Mouse (Mus musculus): ENCODE measurements at regions not wholly inside any gene's neighbourhood (a gene's known extent, or its start where the extent isn't known, plus 50 kb on each side); places are given as distances from the start of the nearest gene placed in this dataset.

DNA sequence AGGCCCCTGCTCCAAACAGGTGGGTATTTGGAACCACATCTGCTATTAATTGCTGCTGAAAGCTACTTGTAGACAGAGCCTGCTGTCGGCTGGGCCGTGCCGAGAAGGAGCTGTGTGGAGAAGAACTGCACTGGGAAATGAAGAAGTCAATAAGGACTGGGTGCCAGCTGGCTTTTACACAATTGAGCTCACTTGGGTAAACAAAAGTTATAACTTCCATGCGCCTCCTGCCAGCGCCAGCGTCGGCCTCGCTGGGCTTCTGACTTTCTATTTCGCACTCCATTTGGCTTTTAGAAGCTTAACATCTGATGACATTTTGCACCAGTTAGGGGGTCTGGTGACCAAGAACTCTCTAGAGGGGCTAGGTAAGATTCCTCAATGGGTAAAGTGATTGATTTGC lies 114.2 kb downstream of the Fam114a2 start:
- no peak for DNase-seq (ENCODE audit: low spot score)
- no peaks in the 10 kb centered on the region for H3K9me3 ChIP-seq (ENCODE audit: control insufficient read depth, low read length)
- no peak for ATAC-seq (replicated peaks; ENCODE audit: low FRiP score)
- no peaks in the 10 kb centered on the region for H3K27me3 ChIP-seq (ENCODE audit: control insufficient read depth, insufficient read depth, low read length)
- H3K4me1 ChIP-seq (replicated peaks; ENCODE audit: control insufficient read depth, insufficient read depth, low read length), result no peaks in the 10 kb centered on the region
- H3K4me3 ChIP-seq (ENCODE audit: low read depth, low read length), result no peak overlapping the region
- H3K36me3 ChIP-seq (ENCODE audit: control insufficient read depth, insufficient read depth, low read length), result no peaks in the 10 kb centered on the region
- WGBS, result 82% methylated on average over 9 of the region's 9 CpGs
- no peak overlapping the region for H3K27ac ChIP-seq (ENCODE audit: low read depth, low read length)
- no peak overlapping the region for H3K9ac ChIP-seq (ENCODE audit: low read length)
- no peak overlapping the region for H3K4me2 ChIP-seq (ENCODE audit: low read depth, low read length, severe bottlenecking)

- WGBS, result 63% methylated on average over 2 of the region's 2 CpGs
- no peak overlapping the region for H3K4me3 ChIP-seq (ENCODE audit: low read depth, low read length)
- no peak overlapping the region for H3K27ac ChIP-seq (ENCODE audit: low read depth, low read length)
- H3K4me2 ChIP-seq (ENCODE audit: low read depth, low read length, severe bottlenecking), result no peak overlapping the region
- no peak overlapping the region for H3K9ac ChIP-seq (ENCODE audit: low read length)
- H3K9me3 ChIP-seq (ENCODE audit: control insufficient read depth, low read length), result no peaks in the 10 kb centered on the region
- DNase-seq (ENCODE audit: low spot score) (no peak), ATAC-seq (replicated peaks; ENCODE audit: low FRiP score) (no peak)
- H3K27me3 ChIP-seq (ENCODE audit: control insufficient read depth, insufficient read depth, low read length), result no peaks in the 10 kb centered on the region
- no peaks in the 10 kb centered on the region for H3K36me3 ChIP-seq (ENCODE audit: control insufficient read depth, insufficient read depth, low read length)
- no peaks in the 10 kb centered on the region for H3K4me1 ChIP-seq (replicated peaks; ENCODE audit: control insufficient read depth, insufficient read depth, low read length)
Measured at GRCm38 (mm10) chr11:57401610-57402009, 116.8 kb downstream of the Fam114a2 start.

DNA sequence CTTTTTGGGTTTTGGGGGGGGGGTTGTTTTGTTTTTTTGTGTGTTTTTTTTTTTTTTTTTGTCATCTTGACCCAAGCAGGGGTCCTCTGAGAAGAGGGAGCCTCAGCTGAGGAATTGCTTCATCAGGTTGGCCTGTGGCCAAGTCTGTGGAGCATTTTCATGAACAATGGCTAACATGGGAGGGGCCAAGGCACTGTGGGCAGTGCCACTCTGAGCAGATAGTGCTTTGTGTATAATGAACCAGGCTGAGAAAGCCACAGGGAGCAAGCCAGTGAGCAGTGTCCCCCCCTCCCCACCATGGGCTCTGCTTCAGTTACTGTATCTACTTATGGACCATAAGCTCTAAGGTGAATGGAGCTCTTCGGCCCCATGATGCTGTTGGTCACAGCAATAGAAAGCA lies 119.1 kb downstream of the Fam114a2 start:
- Histone ChIP-seq H3K9ac (ENCODE audit: low read length) (no peak overlapping the region), H3K9me3 (ENCODE audit: control insufficient read depth, low read length) (no peaks in the 10 kb centered on the region), H3K4me2 (ENCODE audit: low read depth, low read length, severe bottlenecking) (no peak overlapping the region), H3K4me3 (ENCODE audit: low read depth, low read length) (no peak overlapping the region), H3K27me3 (ENCODE audit: control insufficient read depth, insufficient read depth, low read length) (no peaks in the 10 kb centered on the region), H3K36me3 (ENCODE audit: control insufficient read depth, insufficient read depth, low read length) (no peaks in the 10 kb centered on the region), H3K27ac (ENCODE audit: low read depth, low read length) (no peak overlapping the region), H3K4me1 (replicated peaks; ENCODE audit: control insufficient read depth, insufficient read depth, low read length) (no peaks in the 10 kb centered on the region)
- 97% methylated on average over 1 of the region's 1 CpGs for WGBS
- DNase-seq (ENCODE audit: low spot score) (no peak), ATAC-seq (replicated peaks; ENCODE audit: low FRiP score) (no peak)

- H3K4me1 ChIP-seq (replicated peaks; ENCODE audit: control insufficient read depth, insufficient read depth, low read length), result no peaks in the 10 kb centered on the region
- no peak overlapping the region for H3K27ac ChIP-seq (ENCODE audit: low read depth, low read length)
- H3K36me3 ChIP-seq (ENCODE audit: control insufficient read depth, insufficient read depth, low read length), result no peaks in the 10 kb centered on the region
- H3K9ac ChIP-seq (ENCODE audit: low read length), result no peak overlapping the region
- ATAC-seq (replicated peaks; ENCODE audit: low FRiP score) (no peak), DNase-seq (ENCODE audit: low spot score) (no peak)
- no peaks in the 10 kb centered on the region for H3K9me3 ChIP-seq (ENCODE audit: control insufficient read depth, low read length)
- WGBS, result 31% methylated on average over 3 of the region's 3 CpGs
- H3K4me3 ChIP-seq (ENCODE audit: low read depth, low read length), result no peak overlapping the region
- no peaks in the 10 kb centered on the region for H3K27me3 ChIP-seq (ENCODE audit: control insufficient read depth, insufficient read depth, low read length)
- H3K4me2 ChIP-seq (ENCODE audit: low read depth, low read length, severe bottlenecking), result no peak overlapping the region
Measured at GRCm38 (mm10) chr11:57396429-57396828, 122.0 kb downstream of the Fam114a2 start.

GRCm38 (mm10) chr11:57390826-57391225 lies 127.6 kb downstream of the Fam114a2 start:
- Histone ChIP-seq H3K27me3 (ENCODE audit: control insufficient read depth, insufficient read depth, low read length) (no peaks in the 10 kb centered on the region), H3K4me1 (replicated peaks; ENCODE audit: control insufficient read depth, insufficient read depth, low read length) (no peaks in the 10 kb centered on the region), H3K9me3 (ENCODE audit: control insufficient read depth, low read length) (no peaks in the 10 kb centered on the region), H3K36me3 (ENCODE audit: control insufficient read depth, insufficient read depth, low read length) (no peaks in the 10 kb centered on the region), H3K4me2 (ENCODE audit: low read depth, low read length, severe bottlenecking) (no peak overlapping the region), H3K4me3 (ENCODE audit: low read depth, low read length) (no peak overlapping the region), H3K27ac (ENCODE audit: low read depth, low read length) (no peak overlapping the region), H3K9ac (ENCODE audit: low read length) (no peak overlapping the region)
- 86% methylated on average over 4 of the region's 4 CpGs for WGBS
- no peak for ATAC-seq (replicated peaks; ENCODE audit: low FRiP score)
- no peak for DNase-seq (ENCODE audit: low spot score)

Data from forebrain, embryonic 11.5 days (tissue).